In the genomic region with DNA sequence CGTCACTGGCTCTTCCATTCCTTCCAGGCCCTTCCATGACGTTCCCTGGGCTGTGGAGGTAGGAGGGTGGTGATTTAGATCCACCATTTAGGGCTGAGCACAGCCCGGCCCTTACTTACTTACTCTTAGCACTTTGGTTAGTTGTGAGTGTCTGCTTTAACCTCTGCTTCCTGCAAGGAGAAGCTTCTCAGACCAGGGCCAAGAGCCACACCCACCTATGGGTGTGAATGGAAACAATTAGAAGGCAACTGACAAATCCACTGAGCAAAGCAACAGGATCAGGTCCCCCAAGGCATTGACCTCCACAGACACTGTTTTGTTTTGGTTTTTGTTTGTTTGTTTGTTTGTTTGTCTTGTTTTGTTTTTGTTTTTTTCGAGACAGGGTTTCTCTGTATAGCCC, we compare ENCODE assay signal across 30 mouse cellular contexts. TPM values are rescaled to one million over a fixed set of nuclear protein-coding genes. Genes with fewer than 3 reads are reported as not detected.
DNase-seq lines count a peak whose midpoint lies in the region; ATAC-seq lines count a peak whose summit lies in the region.
"Had no signal": no experiment of that assay in that cellular context is flagged by ENCODE, and none has a peak within 500 bp of the region (broad histone marks: within the 10 kb centered on the region; RNA-seq: fewer than 3 reads in every experiment).

No protein-coding gene starts in this region.

- H3K36me3 ChIP-seq in intestine, embryonic 14.5 days (ENCODE audit: control insufficient read depth, insufficient read depth, low read length) = no peaks in the 10 kb centered on the region
- no peaks in the 10 kb centered on the region for H3K36me3 ChIP-seq in intestine, embryonic 16.5 days (ENCODE audit: control insufficient read depth, insufficient read depth, low read length)
- H3K36me3 ChIP-seq: embryonic facial prominence, embryonic 13.5 days; forebrain, embryonic 10.5 days; forebrain, embryonic 15.5 days; hindbrain, embryonic 13.5 days; limb, embryonic 13.5 days; lung, embryonic 15.5 days; midbrain, embryonic 13.5 days; neural tube, embryonic 13.5 days; stomach, embryonic 15.5 days had no signal

- no peak overlapping the region for H3K4me3 ChIP-seq in intestine, embryonic 14.5 days (ENCODE audit: low read depth, low read length)
- H3K4me3 ChIP-seq in intestine, embryonic 16.5 days (ENCODE audit: low read length) = no peak overlapping the region
- H3K4me3 ChIP-seq: embryonic facial prominence, embryonic 13.5 days; forebrain, embryonic 10.5 days; forebrain, embryonic 15.5 days; hindbrain, embryonic 13.5 days; limb, embryonic 13.5 days; lung, embryonic 15.5 days; megakaryocyte, embryonic 14.5 days; midbrain, embryonic 13.5 days; neural tube, embryonic 13.5 days; stomach, embryonic 15.5 days had no signal

- ATAC-seq in intestine, embryonic 14.5 days (replicated peaks; ENCODE audit: low FRiP score, low TSS enrichment, low read depth) = no peak
- no peak for ATAC-seq in intestine, embryonic 16.5 days
- peak; percentile 52 for ATAC-seq in common myeloid progenitor, adult 5-6 weeks (replicated peaks; ENCODE audit: low read depth, poor library complexity, severe bottlenecking)
- 0 out of 2 replicates have a peak, but pooled peaks have one; percentile 26 for ATAC-seq in megakaryocyte-erythroid progenitor cell, adult 5-6 weeks (replicated peaks; ENCODE audit: low FRiP score, low TSS enrichment, poor library complexity, severe bottlenecking)
- no peak for ATAC-seq in frontal cortex, adult (ENCODE audit: low TSS enrichment)
- ATAC-seq: forebrain, embryonic 15.5 days; midbrain, embryonic 13.5 days had no signal

- 49% methylated on average over 4 of the region's 4 CpGs for WGBS in intestine, embryonic 14.5 days
- 50% methylated on average over 4 of the region's 4 CpGs for WGBS in intestine, embryonic 16.5 days

- H3K9ac ChIP-seq in intestine, embryonic 14.5 days (ENCODE audit: low read length) = no peak overlapping the region
- no peak overlapping the region for H3K9ac ChIP-seq in intestine, embryonic 16.5 days (ENCODE audit: low read depth, low read length)
- H3K9ac ChIP-seq: embryonic facial prominence, embryonic 13.5 days; forebrain, embryonic 15.5 days; hindbrain, embryonic 13.5 days; limb, embryonic 13.5 days; liver, embryonic 14.5 days; lung, embryonic 15.5 days; midbrain, embryonic 13.5 days; neural tube, embryonic 13.5 days; stomach, embryonic 15.5 days had no signal

- no peak overlapping the region for H3K4me2 ChIP-seq in intestine, embryonic 14.5 days (ENCODE audit: low read length)
- H3K4me2 ChIP-seq in intestine, embryonic 16.5 days (ENCODE audit: low read depth, low read length) = no peak overlapping the region
- H3K4me2 ChIP-seq: embryonic facial prominence, embryonic 13.5 days; forebrain, embryonic 15.5 days; heart, embryonic 11.5 days; hindbrain, embryonic 13.5 days; limb, embryonic 13.5 days; lung, embryonic 15.5 days; midbrain, embryonic 13.5 days; neural tube, embryonic 13.5 days; stomach, embryonic 15.5 days had no signal

- peak; percentile 48 for DNase-seq in intestine, embryonic 14.5 days (ENCODE audit: low spot score)
- DNase-seq in ES-CJ7 (ENCODE audit: low read depth, low spot score) = peak; percentile 56
- no peak for DNase-seq in heart, postnatal 36 days
- no peak for DNase-seq in adrenal gland, postnatal 14 days
- DNase-seq: adrenal gland, postnatal 10 days; cerebellum, adult 11-12 months; cerebellum, adult 9-11 months; gastrocnemius, postnatal 14 days; heart, adult 11 months; heart, postnatal 4 days; kidney, adult 18-20 months; kidney, postnatal 4 days; thymus, postnatal 14 days had no signal

- no peaks in the 10 kb centered on the region for H3K4me1 ChIP-seq in intestine, embryonic 14.5 days (replicated peaks; ENCODE audit: control insufficient read depth, insufficient read depth, low read length)
- peaks cover 10% of the 10 kb centered on the region; the same call in 1 of the 2 replicates for H3K4me1 ChIP-seq in intestine, embryonic 16.5 days (ENCODE audit: control insufficient read depth, insufficient read depth, low read length)
- H3K4me1 ChIP-seq: embryonic facial prominence, embryonic 13.5 days; forebrain, embryonic 15.5 days; hindbrain, embryonic 13.5 days; limb, embryonic 13.5 days; lung, embryonic 15.5 days; midbrain, embryonic 13.5 days; neural tube, embryonic 13.5 days; stomach, embryonic 15.5 days had no signal

- H3K27ac ChIP-seq in intestine, embryonic 14.5 days (ENCODE audit: low read depth) = no peak overlapping the region
- no peak overlapping the region for H3K27ac ChIP-seq in intestine, embryonic 16.5 days (ENCODE audit: low read length)
- H3K27ac ChIP-seq: embryonic facial prominence, embryonic 13.5 days; forebrain, embryonic 10.5 days; forebrain, embryonic 15.5 days; hindbrain, embryonic 13.5 days; limb, embryonic 13.5 days; liver, embryonic 14.5 days; lung, embryonic 15.5 days; midbrain, embryonic 13.5 days; neural tube, embryonic 13.5 days; stomach, embryonic 15.5 days had no signal

- intact Hi-C loops in heart, postnatal 36 days (cut with DNase I) = no loop called here

- H3K9me3 ChIP-seq in intestine, embryonic 14.5 days (ENCODE audit: control insufficient read depth, low read length) = no peaks in the 10 kb centered on the region
- no peaks in the 10 kb centered on the region for H3K9me3 ChIP-seq in intestine, embryonic 16.5 days (ENCODE audit: control insufficient read depth, low read length)
- H3K9me3 ChIP-seq: embryonic facial prominence, embryonic 13.5 days; forebrain, embryonic 10.5 days; forebrain, embryonic 15.5 days; hindbrain, embryonic 13.5 days; limb, embryonic 13.5 days; lung, embryonic 15.5 days; megakaryocyte, embryonic 14.5 days; midbrain, embryonic 13.5 days; neural tube, embryonic 13.5 days; stomach, embryonic 15.5 days had no signal

- H3K27me3 ChIP-seq in intestine, embryonic 14.5 days (replicated peaks; ENCODE audit: control insufficient read depth, insufficient read depth, low read length) = no peaks in the 10 kb centered on the region
- no peaks in the 10 kb centered on the region for H3K27me3 ChIP-seq in intestine, embryonic 16.5 days (replicated peaks; ENCODE audit: control insufficient read depth, insufficient read depth, low read length)
- H3K27me3 ChIP-seq: embryonic facial prominence, embryonic 13.5 days; forebrain, embryonic 15.5 days; hindbrain, embryonic 13.5 days; limb, embryonic 13.5 days; lung, embryonic 15.5 days; neural tube, embryonic 13.5 days; stomach, embryonic 15.5 days had no signal

RNA-seq across cellular contexts. Expression of gene Abcc2, which starts 27.3 kb away (rescaled TPM):
- polyA plus RNA-seq in intestine, embryonic 14.5 days (2014; fragmentation: Nextera tagmentation; extraction: Ambion mirVana) = 3.8 and 5.3 TPM in 2 replicates
- 24.1 and 31.4 TPM in 2 replicates for polyA plus RNA-seq in intestine, embryonic 16.5 days (2015; fragmentation: Nextera tagmentation; extraction: Ambion mirVana)
- 0.15 and 0.37 TPM in 2 replicates for total RNA-seq in common myeloid progenitor, adult 5-6 weeks (2017)
- 0.17 TPM in 1 of 2 replicates, not detected in the other for total RNA-seq in megakaryocyte-erythroid progenitor cell, adult 5-6 weeks (2014; fragmentation: Nextera tagmentation)
- not detected in 2 replicates for total RNA-seq in megakaryocyte-erythroid progenitor cell, adult 5-6 weeks (2017)
- not detected for total RNA-seq in heart, postnatal 36 days (2021)
- total RNA-seq in adrenal gland, postnatal 14 days (2021) = 1.8 and 17.0 TPM in 2 replicates
- total RNA-seq: gastrocnemius, postnatal 14 days; heart, postnatal 4 days; left cerebral cortex, postnatal 36 days had no signal
- polyA plus RNA-seq: forebrain, embryonic 10.5 days; forebrain, embryonic 15.5 days had no signal

RNA-seq across cellular contexts. Expression of gene Cox15, which starts 56.5 kb away (rescaled TPM):
- polyA plus RNA-seq in intestine, embryonic 14.5 days (2014; fragmentation: Nextera tagmentation; extraction: Ambion mirVana) = 9.9 and 10.0 TPM in 2 replicates
- polyA plus RNA-seq in intestine, embryonic 16.5 days (2015; fragmentation: Nextera tagmentation; extraction: Ambion mirVana) = 18.6 and 21.7 TPM in 2 replicates
- total RNA-seq in common myeloid progenitor, adult 5-6 weeks (2017) = 15.5 and 32.9 TPM in 2 replicates
- 21.7 and 34.5 TPM in 2 replicates for total RNA-seq in megakaryocyte-erythroid progenitor cell, adult 5-6 weeks (2014; fragmentation: Nextera tagmentation)
- total RNA-seq in megakaryocyte-erythroid progenitor cell, adult 5-6 weeks (2017) = 17.0 and 17.8 TPM in 2 replicates
- total RNA-seq in heart, postnatal 36 days (2021) = 10 to 100 TPM; 31.9 to 34.3 TPM
- 31.8 and 32.4 TPM in 2 replicates for total RNA-seq in adrenal gland, postnatal 14 days (2021)

RNA-seq across cellular contexts. Expression of gene Cutc, which starts 56.5 kb away (rescaled TPM):
- 20.6 and 21.2 TPM in 2 replicates for polyA plus RNA-seq in intestine, embryonic 14.5 days (2014; fragmentation: Nextera tagmentation; extraction: Ambion mirVana)
- 23.5 and 25.6 TPM in 2 replicates for polyA plus RNA-seq in intestine, embryonic 16.5 days (2015; fragmentation: Nextera tagmentation; extraction: Ambion mirVana)
- total RNA-seq in common myeloid progenitor, adult 5-6 weeks (2017) = 51.0 and 58.6 TPM in 2 replicates
- 18.4 and 21.1 TPM in 2 replicates for total RNA-seq in megakaryocyte-erythroid progenitor cell, adult 5-6 weeks (2014; fragmentation: Nextera tagmentation)
- 22.8 and 34.1 TPM in 2 replicates for total RNA-seq in megakaryocyte-erythroid progenitor cell, adult 5-6 weeks (2017)
- total RNA-seq in heart, postnatal 36 days (2021) = 10 to 100 TPM; 15.1 to 16.3 TPM
- 14.9 and 18.0 TPM in 2 replicates for total RNA-seq in adrenal gland, postnatal 14 days (2021)

Comparison
In these comparisons a context has a peak if more than half of its experiments do, and no peak if none do; other contexts are left out.
1. ATAC-seq: peak in common myeloid progenitor, adult 5-6 weeks (single experiment) and megakaryocyte-erythroid progenitor cell, adult 5-6 weeks (single experiment); none in intestine, embryonic 14.5 days (single experiment), intestine, embryonic 16.5 days (single experiment) and frontal cortex, adult (single experiment).
2. DNase-seq: peak in intestine, embryonic 14.5 days (single experiment) and ES-CJ7 (single experiment); none in heart, postnatal 36 days (0 of 2) and adrenal gland, postnatal 14 days (single experiment).